Mouse (Mus musculus) skeletal muscle tissue, adult 2 months (tissue): ENCODE measurements around the gene R3hdm2.

Source experiments
- DNase-seq: peaks from one replicate; pipeline ENCODE4 v3.0.0-alpha.2; 2012; ENCODE audit warnings: low read depth, low spot score

R3hdm2 gene

DNA sequence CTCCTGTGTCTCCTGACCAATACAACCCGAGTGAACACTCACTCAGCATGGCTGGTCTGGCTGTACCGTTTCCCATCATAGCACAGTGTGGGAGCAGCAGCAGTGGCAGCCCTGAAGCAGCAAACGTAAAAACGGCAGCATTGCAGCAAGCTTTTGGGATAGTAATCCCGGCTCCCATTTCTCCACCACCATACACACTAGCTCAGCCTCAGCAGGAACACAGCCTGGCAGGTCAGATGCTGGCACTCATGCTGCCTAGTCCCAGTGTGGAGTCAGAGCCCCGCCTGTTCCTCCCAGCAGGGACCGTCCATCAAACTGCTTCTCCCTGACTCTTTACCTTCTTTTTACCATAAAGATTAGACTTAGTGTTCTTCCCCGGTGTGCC is 111.0 kb downstream of the R3hdm2 start:
- DNase-seq: no peak

- no peak for DNase-seq
These were observed 112.0 kb downstream of the R3hdm2 start for GRCm38 (mm10) chr10:127492118-127492517.

DNA sequence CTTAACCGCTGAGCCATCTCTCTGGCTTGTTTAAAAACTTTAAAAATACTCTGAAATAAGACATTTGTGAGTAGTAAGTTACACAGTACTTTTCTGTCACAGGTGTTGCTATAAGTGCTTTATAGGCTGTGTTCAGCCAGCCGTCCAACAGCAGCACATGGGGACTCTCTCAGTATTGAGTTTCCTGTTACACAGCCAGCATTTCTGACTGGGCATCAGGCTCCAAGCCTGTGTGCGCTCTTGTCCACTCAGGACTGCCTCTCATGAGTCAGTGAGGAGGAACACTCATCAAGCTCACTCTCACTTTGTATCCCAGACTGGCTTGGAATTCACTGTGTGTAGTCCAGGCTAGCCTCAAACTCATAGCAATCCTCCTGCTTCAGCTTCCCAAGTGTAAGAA is 116.0 kb downstream of the R3hdm2 start:
- peak; percentile 58 for DNase-seq

- no peak for DNase-seq
These were observed 119.4 kb downstream of the R3hdm2 start for GRCm38 (mm10) chr10:127499516-127499915.

- DNase-seq: no peak
These were observed 119.9 kb downstream of the R3hdm2 start for GRCm38 (mm10) chr10:127500042-127500441.

- peak; percentile 81 for DNase-seq
These were observed 121.1 kb downstream of the R3hdm2 start, which contains the start of gene Stac3 for GRCm38 (mm10) chr10:127500894-127501893. TSS of gene Stac3 (plus strand) at chr10:127501686.

DNA sequence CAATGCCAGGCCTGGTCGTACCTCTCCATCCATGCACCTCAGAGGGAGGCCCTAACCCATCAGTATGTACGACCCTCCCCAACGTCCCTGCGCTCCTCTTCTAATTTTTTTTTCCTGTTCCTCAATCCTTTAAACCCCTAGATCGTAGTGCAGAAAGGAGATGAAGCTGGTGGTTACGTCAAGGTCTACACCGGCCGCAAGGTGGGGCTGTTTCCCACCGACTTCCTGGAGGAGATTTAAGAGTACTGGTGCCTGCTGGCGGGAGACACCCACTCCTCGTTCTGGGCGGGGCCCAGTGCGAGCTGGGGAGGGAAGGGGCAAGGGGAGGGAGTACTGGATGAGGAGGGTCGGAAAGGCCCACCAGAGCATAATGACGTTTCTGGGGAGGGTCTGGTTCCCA is 128.1 kb downstream of the R3hdm2 start:
- no peak for DNase-seq

GRCm38 (mm10) chr10:127509051-127509836 is 129.1 kb downstream of the R3hdm2 start:
- peak; percentile 67 for DNase-seq

GRCm38 (mm10) chr10:127509837-127510701 is 129.9 kb downstream of the R3hdm2 start:
- no peak for DNase-seq

GRCm38 (mm10) chr10:127510895-127511617 is 130.9 kb downstream of the R3hdm2 start:
- no peak for DNase-seq

DNA sequence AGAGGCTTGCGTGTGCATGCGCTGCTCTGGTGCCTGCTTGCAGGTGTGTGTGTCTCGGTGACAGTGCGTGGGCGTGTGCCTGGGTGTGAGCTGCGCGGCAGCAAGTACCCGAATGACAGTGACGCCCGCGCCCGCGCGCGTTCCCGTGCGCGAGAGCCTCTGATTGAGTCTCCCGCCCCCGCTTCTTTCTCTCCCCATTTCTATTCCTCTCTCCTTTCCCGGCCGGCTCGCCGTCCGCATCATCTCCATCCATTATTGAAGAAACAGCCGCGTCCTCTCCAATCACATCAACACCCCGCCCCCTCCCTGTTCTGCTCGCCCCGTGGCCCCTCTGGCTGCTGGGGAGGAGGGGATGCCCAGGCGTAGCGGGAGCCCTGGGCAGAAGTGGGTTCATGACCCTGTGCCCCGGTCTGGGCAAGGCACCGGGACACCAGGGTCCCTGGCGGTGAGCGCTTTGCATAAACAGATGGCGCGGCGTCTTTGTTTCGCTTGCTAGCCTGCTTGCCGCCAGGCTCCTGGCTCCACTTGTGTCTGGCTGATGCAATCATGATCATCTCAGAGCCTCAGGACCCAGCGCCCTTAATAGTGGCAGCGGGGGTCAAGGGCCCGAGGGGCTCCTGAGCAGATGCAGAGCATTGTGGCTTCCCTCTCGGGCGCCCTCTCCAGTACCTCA is 131.6 kb downstream of the R3hdm2 start:
- DNase-seq: no peak

DNA sequence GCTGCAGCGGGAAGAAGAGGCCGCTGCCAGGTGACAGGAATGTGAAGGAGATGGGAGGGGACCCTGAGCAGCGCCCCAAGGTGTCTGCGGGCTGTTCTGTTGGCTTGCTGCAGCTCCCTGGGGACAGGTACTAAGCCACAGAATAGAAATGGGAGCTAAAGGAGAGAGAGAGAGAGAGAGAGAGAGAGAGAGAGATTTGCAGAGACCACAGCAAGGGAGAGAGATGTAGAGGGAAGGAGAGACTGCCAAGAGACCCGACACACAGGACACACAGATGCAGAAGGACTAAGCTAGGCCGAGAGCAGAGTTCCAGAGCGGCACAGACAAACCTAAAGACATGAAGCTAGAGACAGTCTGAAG is 132.2 kb downstream of the R3hdm2 start:
- no peak for DNase-seq

DNA sequence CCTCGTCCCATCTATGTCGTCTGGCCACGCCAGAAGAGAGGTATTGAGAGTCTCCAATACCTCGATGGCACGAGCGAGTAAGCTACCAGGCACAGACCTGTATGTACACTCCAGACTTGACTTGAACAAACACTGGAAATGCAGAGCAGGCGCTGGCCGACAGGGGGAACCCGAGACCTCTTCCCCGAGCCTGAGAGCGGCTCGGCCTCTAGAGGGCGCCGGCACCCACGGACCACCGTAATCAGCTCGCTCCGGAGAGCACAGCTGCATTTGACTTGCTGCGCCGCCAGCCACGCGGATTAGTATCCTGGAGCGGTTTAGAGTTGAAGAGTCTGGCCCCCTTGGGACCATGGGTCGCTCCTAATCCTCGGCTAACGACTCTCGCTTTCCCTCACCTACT is 132.7 kb downstream of the R3hdm2 start:
- DNase-seq: peak; percentile 88

- no peak for DNase-seq
These were observed 133.5 kb downstream of the R3hdm2 start for GRCm38 (mm10) chr10:127513501-127514091.

- DNase-seq: no peak
These were observed 134.1 kb downstream of the R3hdm2 start for GRCm38 (mm10) chr10:127514111-127514698.

DNA sequence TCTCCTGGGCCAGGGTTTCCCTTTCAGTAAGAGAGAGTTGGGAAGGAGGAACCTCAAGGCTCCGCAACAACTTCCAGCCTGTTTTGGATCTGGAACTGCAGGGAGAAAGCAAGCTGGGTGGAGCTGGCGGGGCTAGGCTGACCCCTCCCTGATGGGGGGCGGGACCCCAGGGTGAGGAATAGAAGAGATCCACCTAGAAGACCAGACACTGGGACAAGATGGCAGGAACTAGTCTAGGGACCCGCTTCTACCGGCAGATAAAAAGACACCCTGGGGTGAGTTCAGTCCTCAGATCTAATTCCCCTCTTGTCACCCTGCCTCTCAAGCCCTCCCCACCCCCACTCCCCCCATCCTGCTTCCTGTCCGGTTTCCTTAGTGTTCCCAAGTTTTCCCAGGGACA is 134.6 kb downstream of the R3hdm2 start, which contains the start of gene Ndufa4l2:
Gene Ndufa4l2 (plus strand): TSS at position 204 of the 400 bp plus-strand sequence.
- DNase-seq: no peak

DNA sequence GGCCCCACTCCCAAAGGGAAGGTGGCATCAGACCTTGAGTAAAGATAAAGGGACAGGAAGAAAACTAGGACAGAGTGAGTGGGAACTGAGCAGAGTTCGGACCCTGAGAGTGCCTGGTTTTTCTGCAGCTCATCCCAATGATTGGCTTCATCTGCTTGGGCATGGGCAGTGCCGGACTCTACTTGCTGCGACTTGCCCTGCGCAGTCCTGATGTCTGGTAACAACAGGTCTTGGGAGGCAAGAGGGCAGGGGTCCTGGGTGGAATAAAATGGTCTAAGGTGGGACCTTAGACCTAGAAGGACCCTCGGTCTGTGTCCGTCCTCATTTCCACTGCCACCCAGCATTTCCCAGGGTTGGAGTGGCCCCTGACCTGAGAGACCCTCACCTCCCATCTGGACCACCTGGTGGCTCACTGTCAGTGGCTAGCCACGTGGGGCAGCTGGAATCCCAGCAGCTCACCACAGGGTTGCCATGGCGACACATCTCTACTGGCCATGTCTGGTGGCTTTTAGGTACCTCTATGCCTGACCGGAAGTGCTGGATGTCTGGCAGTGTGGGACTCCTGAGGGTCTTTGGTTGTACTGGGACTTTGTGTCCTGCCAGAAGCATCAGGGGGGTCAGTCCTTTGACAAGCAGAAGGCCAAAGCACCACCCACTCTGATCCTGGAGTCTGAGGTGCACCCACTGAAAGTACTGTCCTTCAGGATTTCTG is 135.3 kb downstream of the R3hdm2 start:
- no peak for DNase-seq

- no peak for DNase-seq
These were observed 135.9 kb downstream of the R3hdm2 start for GRCm38 (mm10) chr10:127515983-127516459.
